Mouse (Mus musculus) lung, adult 2 months (tissue): Measurements from ENCODE around the gene Olfr222. TPM values are rescaled to one million over a fixed set of nuclear protein-coding genes. Genes with fewer than 3 reads are reported as not detected.
"Not testable (repeated sequence)": the region's sequence is repeated elsewhere in the genome, so short reads cannot be mapped to it uniquely, and the experiment has no call there.

ENCODE experiments used
- DNase-seq: peaks from one replicate; pipeline ENCODE4 v3.0.0; 2022
- H3K4me1 ChIP-seq: fragments of 200-500 bp; 2 replicates; pipeline ENCODE4 v1.6.1; 2011; ENCODE audit warnings: low read length; ENCODE audit not compliant: control insufficient read depth, insufficient read depth
- H3K4me3 ChIP-seq: fragments of 200-500 bp; replicated peaks from 2 replicates; pipeline ENCODE3; 2011; ENCODE audit warnings: low read depth, mild to moderate bottlenecking, control low read depth, low read length; ENCODE audit errors: extremely low read depth
- CTCF ChIP-seq: fragments of 200-500 bp; IDR thresholded peaks from 2 replicates; pipeline ENCODE4 v1.5.1; 2011; ENCODE audit warnings: mild to moderate bottlenecking, low read length, control low read depth; ENCODE audit not compliant: insufficient read depth
- POLR2A ChIP-seq: fragments of 200-500 bp; IDR thresholded peaks from 2 replicates; pipeline ENCODE4 v1.6.1; 2011; ENCODE audit warnings: low read depth, mild to moderate bottlenecking, control low read depth, low read length, borderline replicate concordance; ENCODE audit errors: extremely low read depth
- WGBS: fragments of 180-500 bp; shearing (Covaris S2); methylation state at CpG from one replicate; pipeline ENCODE4 v1.1.7; 2018; 5-methylcytosine and 5-hydroxymethylcytosine counted together
- polyA plus RNA-seq: library from polyadenylated mRNA; depleted of rRNA; stranded (reverse); fragments of >200 nt; gene quantifications from 2 replicates; pipeline ENCODE4 v1.2.3, GENCODE M21; 2012; rRNA removed

Gene Olfr222
- not detected in 2 replicates for polyA plus RNA-seq

DNA sequence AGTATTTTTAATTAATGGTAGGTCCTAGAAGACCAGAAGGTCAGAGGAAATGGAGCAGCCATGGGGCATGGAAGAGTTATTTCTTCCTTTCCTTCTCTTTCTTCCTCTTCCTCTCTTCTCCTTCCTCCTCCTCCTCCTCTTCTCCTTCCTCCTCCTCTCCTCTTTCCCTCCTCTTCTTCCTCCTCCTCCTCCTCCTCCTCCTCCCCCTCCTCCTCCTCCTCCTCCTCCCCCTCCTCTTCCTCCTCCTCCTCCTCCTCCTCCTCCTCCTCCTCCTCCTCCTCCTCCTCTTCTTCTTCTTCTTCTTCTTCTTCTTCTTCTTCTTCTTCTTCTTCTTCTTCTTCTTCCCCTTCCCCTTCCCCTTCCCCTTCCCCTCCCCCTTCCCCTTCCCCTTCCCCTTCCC, at the start of gene Olfr222:
Olfr222 (minus strand) TSS at position 101 of the 400 bp plus-strand sequence.
- not testable (repeated sequence) for H3K4me1 ChIP-seq, H3K4me3 ChIP-seq, DNase-seq

DNA sequence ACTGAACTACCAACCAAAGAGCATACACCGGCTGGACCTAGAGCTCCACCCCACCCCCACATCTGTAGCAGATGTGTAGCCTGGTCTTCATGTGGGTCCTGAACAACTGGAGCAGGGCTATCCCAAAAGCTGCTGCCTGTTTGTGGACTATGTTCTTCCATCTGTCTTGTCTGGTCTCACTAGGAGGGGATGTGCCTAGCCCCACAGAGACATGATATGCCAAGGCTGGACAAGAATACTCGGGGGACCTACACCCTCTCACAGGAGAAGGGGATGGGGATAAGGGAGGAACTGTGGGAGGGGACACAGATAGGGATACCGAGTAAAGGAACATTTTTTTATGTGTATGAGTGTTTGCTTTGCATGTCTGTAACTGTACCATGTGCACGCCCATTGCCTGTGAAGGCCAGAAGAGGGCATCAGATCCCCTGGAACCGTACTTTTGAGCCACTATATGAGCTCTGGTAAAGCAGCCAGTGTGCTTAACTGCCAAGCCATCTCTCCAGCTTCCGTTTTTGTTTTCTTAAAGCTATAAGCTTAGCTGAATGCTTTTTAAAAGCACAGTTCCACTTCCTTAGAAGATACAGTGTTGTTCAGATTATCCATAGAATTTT, 48.1 kb upstream of the Olfr222 start:
- WGBS, result 23% methylated on average over 6 of the region's 6 CpGs
- peak; percentile 55 for DNase-seq
- H3K4me1 ChIP-seq, result no peaks in the 10 kb centered on the region
- TF ChIP-seq CTCF (peak; percentile 81), POLR2A (no peak)
- no peak overlapping the region for H3K4me3 ChIP-seq

DNA sequence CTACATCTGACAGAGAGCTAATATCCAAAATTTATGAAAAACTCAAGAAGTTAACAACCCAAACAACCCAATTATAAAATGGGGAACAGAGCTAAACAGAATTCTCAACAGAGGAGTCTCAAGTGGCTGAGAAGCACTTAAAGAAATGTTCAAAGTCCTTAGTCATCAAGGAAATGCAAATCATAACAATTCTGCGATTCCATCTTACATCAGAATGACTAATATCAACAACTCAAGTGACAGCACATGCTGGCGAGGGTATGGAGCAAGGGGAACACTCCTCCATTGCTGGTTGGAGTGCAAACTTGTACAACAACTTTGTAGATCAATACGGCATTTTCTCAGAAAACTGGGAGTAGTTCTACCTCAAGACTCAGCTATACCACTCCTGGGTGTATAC, 46.2 kb upstream of the Olfr222 start:
- whole genome bisulfite sequencing, result 37% methylated on average over 3 of the region's 3 CpGs
- no peak for DNase-seq
- TF ChIP-seq CTCF, result no peak
- no peak for TF ChIP-seq POLR2A
- no peaks in the 10 kb centered on the region for H3K4me1 ChIP-seq
- H3K4me3 ChIP-seq, result no peak overlapping the region

DNA sequence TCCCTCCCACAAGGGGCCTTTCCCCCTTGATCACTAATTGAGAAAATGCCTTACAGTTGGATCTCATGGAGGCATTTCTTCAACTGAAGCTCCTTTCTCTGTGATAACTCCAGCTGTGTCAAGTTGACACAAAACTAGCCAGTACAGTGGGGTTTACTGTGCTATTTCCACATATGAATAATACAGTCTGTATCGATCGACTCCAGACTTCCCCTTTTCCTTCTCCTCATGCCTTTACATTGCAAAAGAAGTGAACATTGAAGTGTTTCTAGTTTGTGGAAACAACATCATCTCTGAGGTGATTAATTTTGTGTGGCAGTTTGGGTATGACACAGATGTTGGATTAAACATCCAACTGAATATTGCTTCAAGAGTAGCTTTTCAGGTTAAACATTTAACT, 41.0 kb upstream of the Olfr222 start:
- H3K4me3 ChIP-seq, DNase-seq, H3K4me1 ChIP-seq: not testable (repeated sequence)
- 82% methylated on average over 2 of the region's 2 CpGs for WGBS

DNA sequence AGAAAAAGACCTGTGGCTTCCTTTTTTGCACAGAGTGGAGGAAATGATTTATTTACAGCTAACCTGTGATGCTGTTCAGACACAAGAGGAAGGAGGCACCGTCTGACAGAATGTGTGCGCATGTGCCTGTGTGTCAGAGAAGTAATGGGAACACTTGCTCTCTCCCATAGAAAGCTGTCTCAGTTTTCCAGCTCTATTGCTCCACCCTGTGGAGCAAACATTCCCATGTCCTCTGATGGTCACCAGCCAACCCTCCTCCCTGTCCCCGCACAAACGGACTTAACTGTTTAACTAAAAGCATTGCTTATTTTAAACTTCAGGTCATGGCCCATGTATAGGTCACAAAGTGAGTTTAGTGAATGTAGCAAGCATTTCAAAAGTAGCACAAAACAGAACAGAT, 38.1 kb upstream of the Olfr222 start:
- H3K4me1 ChIP-seq, result peaks cover 2% of the 10 kb centered on the region; the same call in 1 of the 2 replicates
- WGBS, result 18% methylated on average over 4 of the region's 4 CpGs
- no peak overlapping the region for H3K4me3 ChIP-seq
- peak; percentile 43; the same call in 1 of the 2 replicates for TF ChIP-seq CTCF
- no peak for TF ChIP-seq POLR2A
- no peak for DNase-seq

DNA sequence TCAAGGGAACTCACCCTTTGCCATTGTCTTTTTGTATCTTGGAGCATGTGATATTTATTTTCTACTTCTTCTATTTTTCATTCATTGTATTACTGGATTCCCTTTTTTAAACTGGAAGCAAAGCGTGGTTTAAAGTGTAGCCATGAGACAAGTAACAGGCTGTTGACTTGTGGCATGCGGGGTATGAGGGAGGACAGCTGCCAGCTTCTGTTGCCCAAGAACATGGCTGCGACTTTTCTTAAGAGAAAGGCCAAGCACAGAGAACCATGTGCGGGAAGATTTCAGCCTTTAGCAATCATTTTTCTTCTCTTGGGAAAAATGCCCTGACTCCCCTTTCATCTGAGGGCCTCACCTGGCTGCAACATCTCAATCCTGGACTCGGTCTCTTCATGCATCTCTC, 35.6 kb upstream of the Olfr222 start:
- TF ChIP-seq CTCF, result no peak
- no peak for TF ChIP-seq POLR2A
- no peak for DNase-seq
- peaks cover 2% of the 10 kb centered on the region; the same call in 1 of the 2 replicates for H3K4me1 ChIP-seq
- 60% methylated on average over 5 of the region's 5 CpGs for WGBS
- no peak overlapping the region for H3K4me3 ChIP-seq

DNA sequence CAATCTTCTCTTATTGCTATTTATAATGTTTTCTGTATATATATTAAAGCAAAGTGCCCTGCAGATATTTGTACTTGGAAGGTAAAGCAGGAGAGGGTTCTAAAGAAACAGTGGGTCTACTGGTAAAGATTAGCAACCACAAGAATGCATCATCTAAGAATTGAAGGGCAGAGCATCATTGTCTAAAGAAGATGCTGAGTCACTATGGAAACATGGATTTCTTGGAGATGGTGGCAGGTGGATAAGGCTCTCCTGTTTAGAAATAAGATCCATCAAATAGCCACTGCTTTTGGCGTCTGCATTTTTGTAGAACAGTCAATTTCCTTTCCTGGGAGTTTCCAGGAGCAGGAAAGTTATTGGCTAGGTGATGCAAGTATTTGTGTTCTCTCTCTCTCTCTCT, 26.3 kb upstream of the Olfr222 start:
- no peaks in the 10 kb centered on the region for H3K4me1 ChIP-seq
- no peak for TF ChIP-seq CTCF
- no peak for TF ChIP-seq POLR2A
- WGBS, result 45% methylated on average over 1 of the region's 1 CpGs
- no peak for DNase-seq
- no peak overlapping the region for H3K4me3 ChIP-seq

DNA sequence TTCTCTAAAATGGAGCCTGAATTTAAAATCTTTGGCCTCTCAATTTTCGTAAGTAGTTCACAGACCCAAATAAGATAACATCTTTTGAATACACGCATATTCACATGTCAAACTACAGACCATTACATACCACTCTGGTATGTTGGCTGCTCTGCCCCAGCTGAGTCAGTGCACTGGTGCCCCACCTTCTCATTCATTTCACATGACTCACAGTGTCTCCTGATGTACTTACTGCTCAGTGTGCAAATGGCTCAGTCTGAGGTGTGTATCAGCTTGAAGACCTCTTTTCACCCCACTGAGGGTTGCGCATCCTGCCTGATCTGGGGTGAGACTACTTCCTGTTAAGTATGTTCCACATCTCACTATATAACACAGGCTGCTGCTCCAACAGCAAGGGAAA, 24.8 kb upstream of the Olfr222 start:
- TF ChIP-seq CTCF (no peak), POLR2A (no peak)
- H3K4me3 ChIP-seq, result no peak overlapping the region
- no peaks in the 10 kb centered on the region for H3K4me1 ChIP-seq
- DNase-seq, result no peak
- 77% methylated on average over 3 of the region's 3 CpGs for WGBS

DNA sequence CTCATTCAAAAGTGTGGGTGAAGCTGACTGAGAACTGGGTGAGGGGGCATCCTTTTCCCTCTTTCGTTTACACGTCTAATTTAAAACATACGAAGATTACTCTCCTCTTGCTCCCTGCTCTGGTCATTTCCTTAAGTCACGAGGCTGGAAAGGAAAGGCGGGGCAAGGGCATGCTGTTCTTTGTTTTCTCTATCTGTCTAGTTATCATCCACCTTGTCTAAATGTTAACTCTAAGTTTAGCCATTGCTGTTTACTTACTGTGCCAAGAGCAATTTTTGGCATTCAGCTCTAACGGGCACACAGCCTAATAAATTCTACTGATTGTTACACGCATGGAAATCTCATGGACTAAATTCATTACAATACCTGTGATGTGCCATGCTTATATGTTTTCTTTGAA, 23.2 kb upstream of the Olfr222 start:
- 35% methylated on average over 7 of the region's 7 CpGs for WGBS

DNA sequence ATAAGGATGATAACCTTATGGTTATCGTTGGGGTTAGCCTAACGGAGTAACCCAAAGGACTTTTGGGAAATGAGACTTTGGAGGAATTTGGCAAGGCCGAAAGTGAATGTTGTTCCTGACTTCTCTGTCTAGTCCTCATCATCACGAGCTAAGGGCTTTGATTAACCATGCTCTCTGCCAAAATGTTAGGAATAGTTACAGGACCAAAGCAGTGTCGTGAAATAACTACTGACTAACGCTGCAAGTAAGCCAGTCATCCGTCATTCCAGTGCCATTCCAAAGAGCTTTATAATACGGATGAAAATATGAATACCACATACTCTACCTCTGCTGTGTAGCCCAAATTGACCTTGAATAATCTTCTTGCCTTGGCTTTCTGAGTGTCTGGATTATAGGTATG, 20.9 kb upstream of the Olfr222 start:
- no peak overlapping the region for H3K4me3 ChIP-seq
- TF ChIP-seq POLR2A (no peak), CTCF (no peak)
- no peak for DNase-seq
- H3K4me1 ChIP-seq, result no peaks in the 10 kb centered on the region
- 79% methylated on average over 8 of the region's 8 CpGs for WGBS

More for the DNA sequence above, 23.2 kb upstream of the Olfr222 start:
- Histone ChIP-seq H3K4me3 (no peak overlapping the region), H3K4me1 (no peaks in the 10 kb centered on the region)
- DNase-seq, result no peak
- TF ChIP-seq CTCF (no peak), POLR2A (no peak)
